Mouse (Mus musculus) retina, postnatal 1 day (tissue): ENCODE measurements at regions not wholly inside any gene's neighbourhood (a gene's known extent, or its start where the extent isn't known, plus 50 kb on each side); places are given as distances from the start of the nearest gene placed in this dataset.
"Not testable (repeated sequence)": the region's sequence is repeated elsewhere in the genome, so short reads cannot be mapped to it uniquely, and the experiment has no call there.

Experiments
- DNase-seq: peaks from one replicate; pipeline ENCODE4 v3.0.0-alpha.2; 2012

- DNase-seq = peak; percentile 86
Observed at GRCm38 (mm10) chr12:56058463-56058862, 222.3 kb downstream of the Brms1l start.

DNA sequence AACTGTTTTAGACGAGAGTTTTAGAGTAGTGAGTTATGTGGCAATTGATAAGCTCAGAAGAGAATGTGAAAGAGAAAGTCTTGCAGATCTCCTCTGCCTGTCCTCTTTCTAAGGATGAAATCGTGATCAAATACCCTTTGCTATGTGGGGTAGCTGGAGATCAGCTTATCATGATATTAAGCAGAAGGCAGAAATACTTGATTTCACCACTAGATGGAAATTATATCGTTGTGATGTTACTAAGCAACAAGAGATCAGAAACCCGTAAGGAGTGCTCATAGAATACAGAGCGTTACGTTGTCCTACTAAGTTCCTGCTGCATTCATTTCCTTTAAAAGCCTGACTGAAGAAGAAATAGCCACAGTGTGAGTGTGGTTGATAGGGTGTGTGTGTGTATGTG lies 219.3 kb downstream of the Brms1l start:
- DNase-seq = peak; percentile 30

GRCm38 (mm10) chr12:56046050-56046449 lies 209.9 kb downstream of the Brms1l start:
- DNase-seq = no peak

DNA sequence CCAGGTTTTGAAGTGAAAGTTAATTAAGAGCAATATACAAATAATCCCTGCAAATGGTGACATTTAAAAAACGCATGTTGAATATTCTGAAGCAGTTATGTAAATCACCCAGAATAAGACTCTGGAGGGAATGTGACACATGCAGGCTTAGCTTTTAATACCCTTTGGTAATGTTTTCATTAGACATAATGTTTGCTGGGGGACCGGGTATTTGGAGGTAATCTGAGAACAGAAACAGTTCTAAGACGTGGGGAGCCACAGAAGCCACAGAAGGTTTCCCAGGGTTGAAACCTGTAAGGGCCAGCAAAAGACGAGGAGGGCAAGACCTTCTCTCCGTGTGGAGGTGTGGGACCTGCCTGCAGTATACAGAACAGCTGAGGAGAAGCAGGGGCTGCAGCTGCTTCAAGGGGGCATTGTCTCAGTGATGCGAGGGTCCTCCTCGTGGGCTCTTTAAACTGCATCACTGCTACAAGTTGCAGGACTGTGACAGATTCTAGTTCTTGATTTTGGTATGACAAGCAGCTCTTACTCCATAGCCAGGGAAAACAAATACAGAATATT lies 184.9 kb downstream of the Brms1l start:
- no peak for DNase-seq

DNA sequence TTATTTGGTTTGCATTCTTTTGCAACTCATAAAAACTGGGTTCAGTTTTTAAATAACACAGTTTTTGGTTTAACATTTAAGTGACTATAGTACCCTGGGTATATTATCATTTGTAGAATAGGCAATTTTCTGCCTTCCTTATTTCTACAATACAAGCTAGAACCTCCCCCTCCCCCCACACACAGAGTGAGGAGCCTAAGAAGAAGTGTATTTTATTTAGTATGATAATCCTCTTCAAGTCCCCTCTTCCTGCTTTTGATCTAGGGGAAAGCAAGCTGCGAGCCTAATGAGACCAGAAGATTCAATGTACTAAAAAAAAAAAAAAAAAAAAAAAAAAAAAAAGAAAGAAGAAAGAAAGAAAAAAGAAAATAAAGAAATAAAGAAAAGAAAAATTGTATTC lies 184.4 kb downstream of the Brms1l start:
- no peak for DNase-seq

- DNase-seq = no peak
Observed at GRCm38 (mm10) chr12:56009976-56010375, 173.9 kb downstream of the Brms1l start.

DNA sequence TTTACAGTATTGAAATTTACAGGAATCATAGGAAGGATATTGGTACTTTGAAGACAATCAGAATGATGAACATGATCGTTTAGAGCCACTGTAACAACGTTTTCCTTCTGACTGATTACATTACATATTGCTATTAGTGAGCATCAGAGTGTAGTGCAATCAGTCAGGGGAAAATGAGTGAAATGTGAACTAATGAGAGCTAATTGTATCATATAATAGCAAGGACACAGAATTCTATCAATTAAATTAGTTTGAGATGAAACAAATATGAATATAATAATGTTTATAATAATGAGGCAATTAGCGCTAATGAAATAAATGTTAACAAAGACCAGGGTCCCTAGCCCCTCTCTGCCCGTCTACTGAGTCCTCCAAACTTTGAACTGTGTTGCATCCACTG lies 169.7 kb downstream of the Brms1l start:
- DNase-seq = peak; percentile 79

DNA sequence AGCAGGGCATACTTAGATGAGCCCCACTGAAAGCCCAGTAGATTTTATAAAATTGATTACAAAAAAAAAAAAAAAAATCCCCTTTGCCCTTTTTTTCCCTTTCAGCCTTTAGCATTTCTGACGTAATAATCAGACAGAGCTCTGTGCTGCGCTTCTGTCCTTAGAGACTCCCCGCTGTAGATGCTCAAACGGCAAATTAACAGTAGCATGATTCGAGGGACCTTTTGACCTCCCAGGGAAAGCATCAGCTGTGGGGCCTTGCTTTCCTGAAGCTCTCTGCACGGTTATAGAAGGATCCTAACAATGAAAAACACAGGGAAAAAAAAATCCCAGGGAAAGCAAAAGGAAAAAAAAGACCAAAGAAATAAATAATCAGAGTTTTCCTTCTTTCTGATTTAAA lies 169.2 kb downstream of the Brms1l start:
- DNase-seq = peak; percentile 79

GRCm38 (mm10) chr12:56004479-56004878 lies 168.4 kb downstream of the Brms1l start:
- DNase-seq = peak; percentile 95

DNA sequence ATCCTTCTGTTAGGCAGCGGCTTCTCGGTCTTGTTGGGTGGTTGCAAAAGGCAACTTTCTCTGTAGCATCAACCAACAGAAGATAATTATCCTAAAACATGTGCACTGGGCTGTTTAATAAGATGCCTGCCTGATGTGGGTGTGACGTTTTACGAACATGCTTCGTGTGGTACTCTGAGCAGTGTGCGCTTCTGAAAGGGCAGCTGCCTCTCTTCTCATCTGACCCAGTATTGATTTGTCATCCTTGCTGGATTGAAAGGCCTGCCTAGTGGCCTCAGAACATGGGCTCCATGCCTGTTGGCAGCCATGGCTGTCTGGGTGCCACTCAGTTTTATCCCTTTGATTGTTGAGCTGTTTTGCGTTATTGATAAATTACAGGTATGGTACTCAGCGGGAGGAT lies 167.4 kb downstream of the Brms1l start:
- peak; percentile 52 for DNase-seq

DNA sequence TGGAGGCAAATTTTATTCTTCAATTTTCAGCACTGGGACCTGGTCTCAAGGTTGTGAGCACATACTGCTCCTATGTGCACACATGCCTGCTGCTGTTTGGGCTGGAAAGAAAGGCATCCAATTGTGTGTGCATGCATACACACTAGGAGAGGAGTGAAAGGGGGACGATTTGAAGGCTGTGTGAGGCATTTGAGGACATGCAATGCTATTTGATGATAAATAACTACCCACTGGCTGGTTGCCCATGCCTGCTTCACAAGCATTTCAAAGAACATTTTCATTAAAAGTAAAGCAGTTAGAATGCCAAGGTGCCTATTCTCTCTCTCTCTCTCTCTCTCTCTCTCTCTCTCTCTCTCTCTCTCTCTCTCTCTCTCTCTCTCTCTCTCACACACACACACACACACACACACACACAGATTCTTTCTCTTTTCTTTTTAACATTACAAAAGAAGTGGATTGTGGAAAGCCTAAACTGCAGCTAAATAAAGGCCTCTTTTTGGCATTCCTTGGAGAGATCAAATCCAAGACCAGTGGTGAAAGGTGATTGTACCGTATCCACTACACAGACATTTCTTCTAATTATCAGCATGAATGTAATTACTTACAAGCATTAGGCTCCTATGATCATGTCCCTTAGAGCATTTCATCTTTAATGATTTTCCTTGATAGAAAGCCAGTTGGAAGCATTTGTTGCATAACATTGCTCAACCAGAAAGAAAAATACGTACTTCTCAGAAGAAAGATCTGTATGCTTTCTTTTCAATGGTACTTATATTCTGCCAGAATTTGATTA lies 160.7 kb downstream of the Brms1l start:
- no peak for DNase-seq

DNA sequence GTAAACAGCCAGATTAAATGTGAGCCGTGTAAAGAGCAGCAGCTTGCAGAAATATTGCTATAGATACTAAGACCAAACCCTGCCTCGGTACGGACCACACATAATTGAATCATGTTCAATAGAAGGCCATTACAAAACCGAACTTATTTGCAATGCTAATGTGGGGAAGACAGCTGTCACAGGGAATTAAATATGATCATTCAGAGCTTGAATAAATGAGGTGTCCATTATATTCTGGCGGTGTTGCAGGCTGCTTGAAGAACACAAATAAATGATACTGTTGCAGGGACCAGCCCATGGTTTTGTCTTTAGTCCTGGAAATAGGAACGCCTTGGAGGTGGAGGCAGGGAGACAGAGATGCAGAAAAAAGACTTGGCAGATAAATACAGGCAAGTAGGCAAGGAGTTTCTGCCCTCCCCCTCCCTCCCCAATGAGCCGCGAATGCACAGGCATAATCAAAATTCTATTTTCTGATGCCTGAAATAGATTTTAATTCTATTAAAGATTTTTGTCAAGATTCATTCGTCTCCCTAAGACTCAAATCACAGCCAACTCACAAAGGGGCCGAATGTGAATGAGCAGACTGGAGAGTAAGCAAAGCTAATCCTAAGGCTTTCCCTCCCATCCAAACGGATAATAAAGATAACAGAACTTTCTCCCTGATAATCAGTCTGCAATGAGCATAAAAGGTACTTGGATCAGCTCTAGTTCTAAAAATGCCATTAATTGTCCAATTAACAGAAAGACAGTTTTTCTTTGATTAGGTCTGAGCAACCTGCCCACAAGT lies 147.6 kb downstream of the Brms1l start:
- peak; percentile 90 for DNase-seq

DNA sequence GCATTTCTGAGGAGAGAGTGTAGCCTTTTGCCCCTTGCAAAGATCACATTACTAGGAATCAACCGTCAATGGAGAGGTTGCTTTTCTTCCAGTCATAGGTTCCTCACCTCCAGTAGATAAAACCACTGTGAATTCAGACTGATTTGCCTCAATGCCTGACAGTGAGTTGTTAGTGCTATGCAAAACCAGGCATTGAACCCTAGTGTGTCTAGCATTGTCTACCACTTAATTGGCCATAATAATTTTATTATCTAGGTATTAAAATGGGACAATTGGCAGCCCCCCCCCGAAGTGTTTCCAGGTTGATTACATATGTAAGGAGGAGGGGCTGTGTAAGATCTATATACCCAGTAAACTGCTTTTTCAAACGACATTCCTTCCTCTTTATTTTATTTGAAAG lies 147.0 kb downstream of the Brms1l start:
- no peak for DNase-seq

DNA sequence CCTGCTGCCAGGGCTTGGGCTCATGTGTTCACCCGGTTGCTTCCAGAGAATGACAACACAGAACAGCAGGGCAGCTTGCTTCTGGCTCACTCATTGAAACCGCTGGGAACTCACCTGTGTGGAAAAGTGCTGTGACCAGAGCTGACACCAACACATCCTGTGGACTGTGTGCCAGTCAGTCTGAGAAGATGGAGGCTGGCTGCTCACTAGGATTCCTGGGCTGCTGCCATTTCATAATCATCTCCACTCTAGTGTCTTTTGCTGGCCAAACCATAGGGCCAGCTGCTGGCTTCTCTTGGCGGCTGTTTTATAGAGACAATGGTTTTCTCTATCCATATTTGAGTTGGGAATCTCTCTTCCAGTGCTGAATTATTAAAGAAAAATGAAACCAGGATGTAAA lies 138.1 kb downstream of the Brms1l start:
- no peak for DNase-seq

DNA sequence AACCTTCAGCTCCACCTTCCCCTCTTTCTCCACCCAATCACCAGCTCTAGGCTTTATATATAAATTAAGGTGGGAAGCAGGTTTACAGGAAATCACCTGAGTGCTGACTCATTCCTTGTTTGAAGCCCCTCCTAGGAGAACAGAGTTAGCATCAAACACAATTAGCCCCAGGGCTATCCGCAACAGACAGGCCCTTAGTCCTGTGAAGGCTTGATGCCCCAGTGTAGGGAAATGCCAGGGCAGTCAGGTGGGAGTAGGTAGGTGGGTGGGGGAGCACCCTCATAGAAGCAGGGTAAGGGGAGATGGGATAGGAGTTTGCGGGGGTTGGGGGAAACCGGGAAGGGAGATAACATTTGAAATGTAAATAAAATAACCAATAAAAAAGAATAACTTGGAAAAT lies 123.2 kb downstream of the Brms1l start:
- not testable (repeated sequence) for DNase-seq

- no peak for DNase-seq
Observed at GRCm38 (mm10) chr12:55940566-55940965, 104.4 kb downstream of the Brms1l start.

DNA sequence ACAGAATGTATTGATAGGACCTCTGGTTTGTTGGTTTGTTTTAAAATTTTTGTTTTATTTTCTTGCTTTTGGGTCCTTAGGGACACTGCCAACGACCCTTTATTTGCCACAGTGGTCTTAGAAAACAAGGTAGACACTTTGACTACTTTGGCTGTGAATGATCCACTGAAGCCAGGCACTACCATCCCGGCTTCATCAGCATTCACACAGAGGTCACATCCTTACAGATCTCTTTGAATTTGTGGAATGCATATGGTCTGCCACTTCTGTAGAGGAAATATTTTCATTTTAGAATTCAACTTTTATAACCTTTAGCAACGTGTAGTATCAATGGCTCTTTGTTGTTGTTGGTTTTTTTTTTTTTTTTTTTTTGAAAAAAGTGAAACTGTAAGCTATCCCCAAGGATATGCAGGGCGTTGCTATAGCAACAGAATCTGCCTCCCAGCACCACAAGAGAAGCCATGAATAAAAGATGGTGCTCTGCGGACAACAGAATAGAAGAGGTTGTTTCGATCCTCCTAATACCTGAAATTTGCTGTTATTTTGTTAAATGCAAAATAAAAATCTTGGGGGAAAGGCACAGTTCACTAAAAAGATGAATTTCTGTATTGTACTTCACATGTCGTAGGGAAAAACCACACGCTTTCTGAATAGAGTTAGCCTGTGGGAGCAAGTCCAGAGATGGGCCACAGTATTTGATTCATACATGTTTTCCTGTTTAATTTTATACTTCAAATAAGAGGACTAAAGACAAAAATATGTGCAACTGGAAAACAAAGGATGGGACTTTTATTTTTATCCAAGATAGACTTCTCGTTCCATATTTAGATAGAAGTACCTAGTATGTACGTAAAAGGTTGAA lies 103.4 kb downstream of the Brms1l start:
- DNase-seq = peak; percentile 67

DNA sequence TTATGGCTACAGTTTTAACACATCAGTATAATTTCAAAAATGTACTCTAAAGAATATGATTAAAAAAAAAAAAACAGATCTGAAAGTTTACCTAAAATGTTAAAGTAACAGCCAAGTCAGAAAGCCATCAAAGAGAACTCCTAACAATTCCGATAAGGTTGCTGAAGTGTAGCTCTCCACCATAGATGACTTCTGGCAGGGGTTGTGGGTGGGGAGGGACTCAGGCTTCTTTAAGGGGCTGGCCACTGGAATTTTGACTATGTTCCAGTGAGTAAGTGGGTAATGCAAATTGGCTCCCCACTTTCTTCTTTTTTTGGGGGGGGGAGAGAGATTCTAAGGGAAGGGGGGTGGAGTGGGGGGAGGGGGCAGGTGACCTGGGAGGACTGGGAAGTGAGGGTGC lies 98.0 kb downstream of the Brms1l start:
- no peak for DNase-seq

- DNase-seq = peak; percentile 43
Observed at GRCm38 (mm10) chr12:55933417-55933816, 97.3 kb downstream of the Brms1l start.

GRCm38 (mm10) chr12:55930468-55930867 lies 94.3 kb downstream of the Brms1l start:
- no peak for DNase-seq

DNA sequence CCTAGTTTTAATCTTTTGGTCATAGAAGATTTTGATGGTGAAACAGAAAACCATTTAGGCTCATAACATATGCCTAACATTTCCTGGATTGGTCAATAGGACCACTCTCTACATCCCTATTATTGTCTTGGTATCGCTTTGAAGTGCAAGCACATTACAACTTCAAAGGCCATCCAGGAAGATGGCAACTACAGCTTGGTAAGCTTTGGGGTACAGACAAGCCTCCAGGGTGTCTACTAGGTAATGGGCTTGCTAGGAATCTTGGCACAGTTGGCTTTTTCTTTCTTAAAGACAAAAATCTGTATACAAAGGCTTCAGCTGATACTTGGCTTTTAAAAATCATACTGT lies 90.8 kb downstream of the Brms1l start:
- DNase-seq = no peak

GRCm38 (mm10) chr12:55926276-55926973 lies 90.3 kb downstream of the Brms1l start:
- DNase-seq = peak; percentile 17
